Mouse (Mus musculus) MEL (cell line): ENCODE results near the gene Zfp683. TPM values are rescaled to one million over a fixed set of nuclear protein-coding genes. Genes with fewer than 3 reads are reported as not detected.

Experiments used
- DNase-seq: peaks from one replicate; pipeline ENCODE4 v3.0.0; 2011; ENCODE audit warnings: low read depth, low spot score
- H3K27ac ChIP-seq: 2 replicates; pipeline ENCODE4 v1.5.1; 2012; ENCODE audit warnings: low read depth, mild to moderate bottlenecking, control low read depth, low read length, moderate library complexity; ENCODE audit not compliant: control insufficient read depth
- H3K27me3 ChIP-seq, 2 experiments: fragments of 150-350 bp in 1 of 2; sonication (generic) in 1 of 2; 2 replicates each; pipeline ENCODE4 v1.6.1; 2012; ENCODE audit warnings: low read length in 2 of 2, mild to moderate bottlenecking in 2 of 2, improper control_type of control experiment in 1 of 2, moderate library complexity in 1 of 2; ENCODE audit not compliant: insufficient read depth in 2 of 2, control insufficient read depth in 1 of 2
- H3K36me3 ChIP-seq, 2 experiments: 2 replicates each; pipeline ENCODE4 v1.6.1; 2012 to 2014; ENCODE audit warnings: low read length in 2 of 2, improper control_type of control experiment in 1 of 2, inconsistent platforms in 1 of 2, mild to moderate bottlenecking in 1 of 2; ENCODE audit not compliant: insufficient read depth in 2 of 2, control insufficient read depth in 1 of 2
- H3K4me1 ChIP-seq, 2 experiments: fragments of 150-350 bp in 1 of 2; sonication (generic) in 1 of 2; 2 replicates each; pipeline ENCODE4 v1.6.1; 2012; ENCODE audit warnings: low read length in 2 of 2, improper control_type of control experiment in 1 of 2, mild to moderate bottlenecking in 1 of 2; ENCODE audit not compliant: insufficient read depth in 2 of 2, control insufficient read depth in 1 of 2
- H3K4me3 ChIP-seq, 2 experiments: fragments of 150-350 bp in 1 of 2; sonication (generic) in 1 of 2; 2 replicates each; pipeline ENCODE4 v1.5.1; 2012; ENCODE audit warnings: low read depth in 2 of 2, low read length in 2 of 2, mild to moderate bottlenecking in 2 of 2, moderate library complexity in 2 of 2, control low read depth in 1 of 2, improper control_type of control experiment in 1 of 2; ENCODE audit not compliant: control insufficient read depth in 1 of 2, insufficient read depth in 1 of 2
- H3K79me2 ChIP-seq: 2 replicates; pipeline ENCODE4 v1.6.1; 2012; ENCODE audit warnings: mild to moderate bottlenecking, low read length, moderate library complexity; ENCODE audit not compliant: control insufficient read depth, poor library complexity, insufficient read depth
- H3K9ac ChIP-seq: 2 replicates; pipeline ENCODE4 v1.6.1; 2012; ENCODE audit warnings: low read depth, mild to moderate bottlenecking, control low read depth, low read length, moderate library complexity; ENCODE audit not compliant: control insufficient read depth, poor library complexity, severe bottlenecking
- H3K9me3 ChIP-seq: fragments of 150-350 bp; sonication (generic); replicated peaks from 2 replicates; pipeline ENCODE4 v1.6.1; 2012; ENCODE audit warnings: mild to moderate bottlenecking, low read length, improper control_type of control experiment, moderate library complexity; ENCODE audit not compliant: insufficient read depth
- CTCF ChIP-seq, 3 experiments: IDR thresholded peaks in 2 of 3; conservative IDR thresholded peaks in 1 of 3; 2 replicates each; pipeline ENCODE4 v1.5.1; 2011 to 2012; ENCODE audit warnings: low read length in 3 of 3, low read depth in 2 of 3, mild to moderate bottlenecking in 2 of 3, improper control_type of control experiment in 1 of 3, inconsistent platforms in 1 of 3, mixed read lengths in 1 of 3, moderate library complexity in 1 of 3; ENCODE audit not compliant: control insufficient read depth in 1 of 3, insufficient read depth in 1 of 3, poor library complexity in 1 of 3, severe bottlenecking in 1 of 3
- GATA1 ChIP-seq: IDR thresholded peaks from 2 replicates; pipeline ENCODE4 v1.6.1; 2011; ENCODE audit warnings: low read depth, low read length, improper control_type of control experiment
- JUND ChIP-seq: IDR thresholded peaks from 2 replicates; pipeline ENCODE4 v1.6.1; 2011; ENCODE audit warnings: low read depth, mild to moderate bottlenecking, improper control_type of control experiment, low read length
- MAFK ChIP-seq: IDR thresholded peaks from 2 replicates; pipeline ENCODE4 v1.6.1; 2011; ENCODE audit warnings: low read depth, mild to moderate bottlenecking, low read length, improper control_type of control experiment, borderline replicate concordance
- MAX ChIP-seq: IDR thresholded peaks from 2 replicates; pipeline ENCODE4 v1.6.1; 2011; ENCODE audit warnings: low read length, improper control_type of control experiment
- MXI1 ChIP-seq: IDR thresholded peaks from 2 replicates; pipeline ENCODE4 v1.6.1; 2011; ENCODE audit warnings: mild to moderate bottlenecking, low read depth, low read length, improper control_type of control experiment
- NELFE ChIP-seq: IDR thresholded peaks from 2 replicates; pipeline ENCODE4 v1.6.1; 2011; ENCODE audit warnings: low read depth, low read length, improper control_type of control experiment
- POLR2AphosphoS2 ChIP-seq: IDR thresholded peaks from 2 replicates; pipeline ENCODE4 v1.6.1; 2011; ENCODE audit warnings: low read length, improper control_type of control experiment
- RAD21 ChIP-seq: IDR thresholded peaks from 2 replicates; pipeline ENCODE4 v1.6.1; 2011; ENCODE audit warnings: mild to moderate bottlenecking, low read depth, low read length, improper control_type of control experiment
- RCOR1 ChIP-seq: IDR thresholded peaks from 2 replicates; pipeline ENCODE4 v1.6.1; 2012; ENCODE audit warnings: low read depth, mild to moderate bottlenecking, inconsistent platforms, low read length, improper control_type of control experiment
- SMC3 ChIP-seq: IDR thresholded peaks from 2 replicates; pipeline ENCODE4 v1.6.1; 2011; ENCODE audit warnings: low read depth, low read length, improper control_type of control experiment
- UBTF ChIP-seq: IDR thresholded peaks from 2 replicates; pipeline ENCODE4 v1.6.1; 2012; ENCODE audit warnings: low read depth, mild to moderate bottlenecking, inconsistent platforms, low read length, improper control_type of control experiment, moderate library complexity, borderline replicate concordance; ENCODE audit not compliant: insufficient read depth
- USF2 ChIP-seq, 2 experiments: IDR thresholded peaks; 2 replicates each; pipeline ENCODE4 v1.6.1; 2011 to 2012; ENCODE audit warnings: improper control_type of control experiment in 2 of 2, low read length in 2 of 2, borderline replicate concordance in 1 of 2, inconsistent platforms in 1 of 2, low read depth in 1 of 2, mild to moderate bottlenecking in 1 of 2; ENCODE audit not compliant: insufficient read depth in 1 of 2
- ZKSCAN1 ChIP-seq: IDR thresholded peaks from 2 replicates; pipeline ENCODE4 v1.6.1; 2012; ENCODE audit warnings: low read depth, mild to moderate bottlenecking, inconsistent platforms, low read length, improper control_type of control experiment, moderate library complexity
- polyA plus RNA-seq, 2 experiments: library from polyadenylated mRNA; stranded (reverse) in 1 of 2; unstranded in 1 of 2; fragments of >175 nt in 1 of 2; fragments of >200 nt in 1 of 2; gene quantifications; 2 replicates each; pipeline versions ENCODE4 v1.2.1 to v1.2.4; 2012; ENCODE audit warnings: low replicate concordance in 2 of 2, low read depth in 1 of 2; ENCODE audit not compliant: insufficient read length in 2 of 2, insufficient read depth in 1 of 2, missing spikeins in 1 of 2
- total RNA-seq: library from RNA; depleted of rRNA; stranded (reverse); fragments of 300-350 nt; gene quantifications from 2 replicates; pipeline ENCODE4 v1.2.3, GENCODE M21; 2012

Zfp683 gene
- total and polyA plus RNA-seq, 3 experiments, result not detected

GRCm38 (mm10) chr4:134012858-134013528, 40.6 kb upstream of the Zfp683 start:
- Histone ChIP-seq H3K36me3 (no peaks in the 10 kb centered on the region), H3K27ac (no peak overlapping the region), H3K79me2 (no peaks in the 10 kb centered on the region), H3K9me3 (no peaks in the 10 kb centered on the region), H3K4me1 (no peaks in the 10 kb centered on the region; a peak in 1 of 4 replicates), H3K9ac (no peak overlapping the region), H3K27me3 (peaks cover 0 to 2% of the 10 kb centered on the region in 2 experiments; a peak in 1 of 4 replicates), H3K4me3 (no peak overlapping the region)
- TF ChIP-seq CTCF (IDR thresholded peaks at IDR 0.05 in 2 of 3, conservative IDR thresholded peaks at IDR 0.05 in 1 of 3; ENCODE audit: control insufficient read depth in 1 of 3, insufficient read depth in 1 of 3, low read depth in 2 of 3, low read length in 3 of 3, poor library complexity in 1 of 3, severe bottlenecking in 1 of 3) (peak; percentile 18 to 55 (median 50); a peak in 4 of 6 replicates), USF2 (IDR thresholded peaks at IDR 0.05; ENCODE audit: borderline replicate concordance in 1 of 2, insufficient read depth in 1 of 2, low read depth in 1 of 2, low read length in 2 of 2) (no peak), SMC3 (peak; percentile 58), RAD21 (peak; percentile 20), GATA1 (no peak)
- peak; percentile 37 for DNase-seq

GRCm38 (mm10) chr4:134016208-134016607, 37.4 kb upstream of the Zfp683 start:
- Histone ChIP-seq H3K27me3 (no peaks in the 10 kb centered on the region), H3K79me2 (no peaks in the 10 kb centered on the region), H3K4me3 (no peak overlapping the region), H3K27ac (no peak overlapping the region), H3K4me1 (no peaks in the 10 kb centered on the region; a peak in 1 of 4 replicates), H3K36me3 (no peaks in the 10 kb centered on the region), H3K9me3 (no peaks in the 10 kb centered on the region), H3K9ac (no peak overlapping the region)
- DNase-seq, result no peak
- TF ChIP-seq POLR2AphosphoS2 (no peak), JUND (no peak), MXI1 (no peak), ZKSCAN1 (no peak), CTCF (IDR thresholded peaks at IDR 0.05 in 2 of 3, conservative IDR thresholded peaks at IDR 0.05 in 1 of 3; ENCODE audit: control insufficient read depth in 1 of 3, insufficient read depth in 1 of 3, low read depth in 2 of 3, low read length in 3 of 3, poor library complexity in 1 of 3, severe bottlenecking in 1 of 3) (no peak), UBTF (no peak), MAX (no peak), RCOR1 (no peak), NELFE (no peak), MAFK (no peak)
